Mouse (Mus musculus): ENCODE results near the gene Epn2. TPM values are rescaled to one million over a fixed set of nuclear protein-coding genes. Genes with fewer than 3 reads are reported as not detected.

The Epn2 gene
- total and polyA plus RNA-seq, 2 experiments from 2014 or later, result 68.9 to 77.3 TPM

DNA sequence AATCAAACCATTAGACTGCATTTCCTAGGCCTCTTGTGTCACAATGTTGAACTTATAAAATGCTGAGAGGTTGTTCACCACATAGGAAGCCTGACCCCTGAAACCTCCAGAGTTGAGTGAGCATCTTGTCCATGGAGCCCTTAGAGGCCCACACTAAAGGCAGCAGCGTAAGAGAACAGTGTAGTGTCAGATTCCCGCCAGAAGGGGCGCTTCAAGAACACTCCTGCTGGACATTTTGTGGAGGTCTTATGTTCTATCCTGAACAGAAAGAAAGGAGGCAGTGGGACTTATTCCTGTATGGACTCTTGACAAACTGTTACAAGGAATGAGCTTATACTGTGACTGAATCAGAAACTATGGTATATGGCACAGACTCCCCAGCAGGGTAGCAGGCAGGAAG, 64.5 kb downstream of the Epn2 start:
- Histone ChIP-seq H3K4me2 (ENCODE audit: low read depth) (no peak overlapping the region), H3K9ac (no peak overlapping the region), H3K4me1 (ENCODE audit: insufficient read depth) (no peaks in the 10 kb centered on the region), H3K4me3 (ENCODE audit: low read depth, low read length) (no peak overlapping the region), H3K9me3 (ENCODE audit: low read length) (no peaks in the 10 kb centered on the region), H3K27me3 (ENCODE audit: insufficient read depth, low read length) (no peaks in the 10 kb centered on the region), H3K36me3 (ENCODE audit: insufficient read depth) (peaks cover 41% of the 10 kb centered on the region), H3K27ac (ENCODE audit: low read depth, low read length) (no peak overlapping the region)
- ATAC-seq (no peak), DNase-seq (peak; percentile 43)
- TF ChIP-seq CTCF (IDR thresholded peaks at IDR 0.05; ENCODE audit: low read depth), result peak; percentile 63
- WGBS, result 28% methylated on average over 3 of the region's 3 CpGs

DNA sequence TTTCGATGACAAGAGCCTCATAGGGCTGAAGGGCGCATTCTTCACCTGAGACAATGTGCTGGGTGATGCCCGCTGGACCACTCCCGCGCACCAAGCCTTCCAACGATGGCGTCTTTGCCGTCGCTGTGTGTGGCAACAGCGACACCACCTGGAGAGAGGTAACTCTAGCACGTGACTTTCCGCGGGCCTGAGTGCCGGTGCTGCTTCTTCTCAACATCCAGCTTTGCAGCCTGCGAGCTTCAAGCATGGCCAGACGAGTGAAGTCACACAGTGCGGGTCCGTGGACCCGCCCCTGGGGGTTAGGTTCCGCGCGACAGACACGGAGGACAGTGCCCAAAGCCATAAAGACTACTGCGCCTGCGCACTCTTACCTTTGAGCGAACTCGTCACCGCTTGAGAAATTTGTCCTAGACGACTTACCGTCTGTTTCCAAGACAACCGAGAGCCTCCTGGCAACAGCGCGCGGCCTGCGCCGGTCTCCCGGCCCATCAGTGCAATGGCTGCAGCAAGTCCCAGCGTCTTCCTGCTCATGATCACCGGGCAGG, 74.7 kb downstream of the Epn2 start, which contains the start of gene B9d1:
B9d1 (plus strand) TSS at position 432 of the 545 bp plus-strand sequence.
- peak; percentile 91 for ATAC-seq
- Histone ChIP-seq H3K36me3 (ENCODE audit: insufficient read depth) (0 out of 2 replicates have a peak, but pooled peaks cover 1% of the 10 kb centered on the region), H3K4me1 (ENCODE audit: insufficient read depth) (peaks cover 13% of the 10 kb centered on the region), H3K27ac (ENCODE audit: low read depth, low read length) (peak within 1 kb of the TSS; percentile 91), H3K9me3 (ENCODE audit: low read length) (no peaks in the 10 kb centered on the region), H3K9ac (peak within 1 kb of the TSS; percentile 75), H3K4me3 (ENCODE audit: low read depth, low read length) (peak within 1 kb of the TSS; percentile 57), H3K4me2 (ENCODE audit: low read depth) (peak within 1 kb of the TSS; percentile 68), H3K27me3 (ENCODE audit: insufficient read depth, low read length) (no peaks in the 10 kb centered on the region)
- peak; percentile 99 for DNase-seq
- TF ChIP-seq CTCF (IDR thresholded peaks at IDR 0.05; ENCODE audit: low read depth), result peak; percentile 99
- under 1% methylated on average over 39 of the region's 39 CpGs for WGBS

DNA sequence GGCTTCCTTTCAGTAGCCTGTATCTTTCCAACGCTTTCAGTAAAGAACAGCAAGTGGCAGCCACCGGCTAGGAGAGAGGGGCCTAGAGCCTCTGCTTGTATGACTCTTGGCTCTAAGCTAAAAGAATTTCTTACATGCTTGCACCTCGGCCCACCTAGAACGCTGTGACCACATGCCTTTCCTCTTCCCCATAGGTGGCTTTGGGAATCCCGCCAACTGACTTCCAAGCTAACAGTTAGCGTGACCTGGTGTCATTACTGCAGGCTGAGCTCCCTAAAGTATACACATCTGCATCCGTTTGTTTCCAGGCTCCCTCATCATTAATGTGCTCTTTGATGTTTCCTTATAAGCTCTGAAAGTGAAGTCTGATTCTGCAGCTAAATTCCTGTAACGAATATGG, 75.6 kb downstream of the Epn2 start:
- Histone ChIP-seq H3K4me3 (ENCODE audit: low read depth, low read length) (no peak overlapping the region), H3K4me1 (ENCODE audit: insufficient read depth) (peaks cover 13% of the 10 kb centered on the region), H3K9ac (0 out of 2 replicates have a peak overlapping the region, but pooled peaks have one; percentile 75), H3K27me3 (ENCODE audit: insufficient read depth, low read length) (no peaks in the 10 kb centered on the region), H3K36me3 (ENCODE audit: insufficient read depth) (no peaks in the 10 kb centered on the region), H3K4me2 (ENCODE audit: low read depth) (peak overlapping the region; percentile 68), H3K27ac (ENCODE audit: low read depth, low read length) (peak overlapping the region; percentile 91), H3K9me3 (ENCODE audit: low read length) (no peaks in the 10 kb centered on the region)
- ATAC-seq, result no peak
- 73% methylated on average over 8 of the region's 8 CpGs for WGBS
- no peak for DNase-seq
- no peak for TF ChIP-seq CTCF (IDR thresholded peaks at IDR 0.05; ENCODE audit: low read depth)

DNA sequence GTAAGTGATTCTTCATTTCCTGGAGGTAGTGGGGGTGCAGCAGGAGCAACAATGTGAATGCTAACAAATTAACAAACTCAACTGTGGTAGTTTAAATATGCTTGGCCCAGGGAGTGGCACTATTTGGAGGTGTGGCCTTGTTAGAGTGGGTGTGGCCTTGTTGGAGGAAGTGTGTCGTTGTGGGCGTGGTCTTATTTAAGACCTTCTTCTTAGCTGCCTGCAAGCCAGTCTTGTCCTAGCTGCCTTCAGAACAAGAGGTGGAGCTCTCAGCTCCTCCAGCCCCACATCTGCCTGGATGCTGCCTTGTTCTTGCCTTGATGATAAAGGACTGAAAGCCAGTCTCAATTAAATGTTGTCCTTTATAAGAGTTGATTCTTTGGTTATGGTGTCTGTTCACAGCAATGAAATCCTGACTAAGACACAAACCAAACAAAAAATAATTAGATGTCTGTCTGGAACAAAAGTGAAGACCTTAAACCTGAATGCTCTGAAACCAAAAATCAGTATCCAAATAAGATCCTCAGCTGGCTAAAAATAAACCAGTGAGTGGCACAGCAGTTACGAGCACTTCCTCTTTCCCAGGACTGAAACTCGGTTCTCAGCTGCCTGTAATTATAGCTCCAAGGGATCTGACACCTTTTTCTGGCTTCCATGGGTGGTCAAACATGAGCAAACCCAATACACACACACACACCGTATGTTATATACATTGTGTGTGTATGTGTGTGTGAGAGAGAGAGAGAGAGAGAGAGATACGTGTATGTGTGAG, 80.6 kb downstream of the Epn2 start:
- Histone ChIP-seq H3K36me3 (ENCODE audit: insufficient read depth) (no peaks in the 10 kb centered on the region), H3K4me2 (ENCODE audit: low read depth) (no peak overlapping the region), H3K27me3 (ENCODE audit: insufficient read depth, low read length) (no peaks in the 10 kb centered on the region), H3K4me1 (ENCODE audit: insufficient read depth) (no peaks in the 10 kb centered on the region), H3K27ac (ENCODE audit: low read depth, low read length) (no peak overlapping the region), H3K9ac (no peak overlapping the region), H3K4me3 (ENCODE audit: low read depth, low read length) (no peak overlapping the region), H3K9me3 (ENCODE audit: low read length) (no peaks in the 10 kb centered on the region)
- ATAC-seq (no peak), DNase-seq (no peak)
- no peak for TF ChIP-seq CTCF (IDR thresholded peaks at IDR 0.05; ENCODE audit: low read depth)
- 77% methylated on average over 6 of the region's 6 CpGs for WGBS

DNA sequence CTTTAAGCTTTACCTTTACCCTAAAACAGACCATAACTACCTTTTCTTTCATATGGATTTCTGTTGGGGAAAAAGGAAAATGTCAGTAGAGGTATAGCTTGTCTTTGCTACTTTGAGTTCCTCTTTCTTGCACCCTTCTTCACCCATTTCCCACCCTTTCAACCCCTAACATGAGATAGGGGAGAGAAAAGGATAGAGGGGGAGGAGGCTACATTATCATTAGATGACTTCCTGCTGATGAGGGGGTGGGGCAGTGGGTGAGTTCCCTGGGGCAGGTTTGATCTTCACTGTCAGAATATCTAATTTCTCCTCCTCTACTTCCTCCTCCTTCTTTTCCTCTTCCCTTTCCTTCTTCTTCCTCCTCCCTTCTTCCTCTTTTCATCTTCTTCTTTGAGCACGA, 82.0 kb downstream of the Epn2 start:
- Histone ChIP-seq H3K9me3 (ENCODE audit: low read length) (no peaks in the 10 kb centered on the region), H3K9ac (no peak overlapping the region), H3K4me2 (ENCODE audit: low read depth) (no peak overlapping the region), H3K36me3 (ENCODE audit: insufficient read depth) (no peaks in the 10 kb centered on the region), H3K27ac (ENCODE audit: low read depth, low read length) (no peak overlapping the region), H3K4me3 (ENCODE audit: low read depth, low read length) (no peak overlapping the region), H3K4me1 (ENCODE audit: insufficient read depth) (peaks cover 8% of the 10 kb centered on the region; the same call in 1 of the 2 replicates), H3K27me3 (ENCODE audit: insufficient read depth, low read length) (no peaks in the 10 kb centered on the region)
- TF ChIP-seq CTCF (IDR thresholded peaks at IDR 0.05; ENCODE audit: low read depth), result no peak
- no peak for ATAC-seq
- 64% methylated on average over 1 of the region's 1 CpGs for WGBS
- DNase-seq, result no peak

DNA sequence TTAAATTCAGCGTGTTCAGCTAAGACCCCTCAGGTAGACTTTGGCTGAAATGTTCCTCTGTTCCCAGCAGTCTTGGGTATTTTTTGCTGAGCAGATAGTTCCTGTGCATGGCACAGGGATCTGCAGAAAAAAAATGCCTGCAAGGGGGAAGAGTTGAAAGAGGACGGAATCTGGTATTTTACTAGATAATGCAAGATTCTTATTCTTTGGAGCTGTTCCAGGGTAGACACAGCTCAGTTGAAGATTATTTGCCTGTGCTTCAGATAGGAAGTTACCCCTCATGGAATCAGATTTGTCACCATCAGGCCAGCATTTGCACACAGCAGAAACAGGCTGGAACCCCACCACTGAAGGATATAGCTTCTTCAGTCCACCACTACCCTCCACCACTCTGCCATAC, 84.0 kb downstream of the Epn2 start:
- H3K4me1 ChIP-seq (ENCODE audit: insufficient read depth), result peaks cover 10% of the 10 kb centered on the region; the same call in 1 of the 2 replicates
- H3K4me3 ChIP-seq (ENCODE audit: low read depth, low read length), result no peak overlapping the region
- no peak overlapping the region for H3K4me2 ChIP-seq (ENCODE audit: low read depth)
- WGBS, result 90% methylated on average over 2 of the region's 2 CpGs
- no peak for ATAC-seq
- no peak overlapping the region for H3K9ac ChIP-seq
- peaks cover 15% of the 10 kb centered on the region for H3K36me3 ChIP-seq (ENCODE audit: insufficient read depth)
- no peaks in the 10 kb centered on the region for H3K27me3 ChIP-seq (ENCODE audit: insufficient read depth, low read length)
- no peaks in the 10 kb centered on the region for H3K9me3 ChIP-seq (ENCODE audit: low read length)
- DNase-seq, result no peak
- TF ChIP-seq CTCF (IDR thresholded peaks at IDR 0.05; ENCODE audit: low read depth), result no peak
- H3K27ac ChIP-seq (ENCODE audit: low read depth, low read length), result no peak overlapping the region
